Mouse (Mus musculus) CD4-positive, CD25-positive, alpha-beta regulatory T cell, adult 2 months (primary cell): ENCODE data around the gene Slc4a3.

Source experiments
- DNase-seq: peaks from one replicate; pipeline ENCODE4 v3.0.0-alpha.2; 2012; ENCODE audit warnings: low read depth, low spot score

The Slc4a3 gene

DNA sequence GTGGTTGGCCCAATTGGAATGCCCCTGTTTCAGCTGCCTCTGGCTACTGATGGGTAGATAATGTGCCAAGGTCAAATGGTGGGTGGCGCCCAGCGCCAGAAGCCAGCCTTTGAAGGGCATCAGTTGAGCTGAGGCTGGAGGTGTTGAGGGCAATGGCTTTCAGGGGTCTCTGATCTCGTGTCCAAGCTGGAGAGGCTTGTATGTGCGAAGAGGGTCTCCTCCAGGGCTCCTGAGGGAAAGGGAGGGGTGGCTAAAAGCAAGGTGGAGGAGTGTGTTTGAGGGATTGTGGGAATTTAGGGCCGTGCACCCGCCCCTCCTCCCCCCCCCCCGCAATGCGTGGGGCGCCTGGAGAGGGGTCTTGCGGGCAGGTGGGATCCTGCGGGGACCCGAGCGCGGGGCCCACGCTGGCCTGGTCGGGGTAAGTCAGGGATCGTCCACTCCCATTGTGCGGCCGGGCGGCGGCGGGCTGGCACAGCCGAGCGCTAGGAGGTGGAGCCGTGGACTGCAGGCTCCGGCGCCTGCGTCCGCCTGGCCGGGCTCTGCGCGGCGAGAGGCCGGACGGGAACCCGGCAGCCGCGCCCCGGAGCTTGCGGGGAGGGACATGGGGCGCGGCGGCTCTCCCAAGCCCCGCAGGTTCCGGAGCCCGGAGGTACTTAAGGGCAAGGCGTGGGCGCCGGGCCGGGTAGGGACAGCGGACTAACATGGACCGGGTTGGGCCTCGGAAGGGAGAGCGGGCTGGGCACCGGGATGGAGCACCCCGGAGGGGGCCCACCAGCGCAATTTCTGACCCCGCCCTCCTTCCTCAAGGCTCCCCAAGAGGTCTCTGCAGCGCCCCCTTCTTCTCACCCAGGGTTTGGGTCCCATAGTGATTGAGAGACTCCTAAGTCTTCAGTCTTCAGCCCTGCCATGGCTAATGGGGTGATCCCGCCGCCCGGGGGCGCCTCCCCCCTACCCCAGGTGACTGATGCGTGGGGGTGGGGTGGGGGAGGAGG, at the start of gene Slc4a3:
TSS of gene Slc4a3 (plus strand) at position 302 of the 992 bp plus-strand sequence.
- DNase-seq, result no peak

DNA sequence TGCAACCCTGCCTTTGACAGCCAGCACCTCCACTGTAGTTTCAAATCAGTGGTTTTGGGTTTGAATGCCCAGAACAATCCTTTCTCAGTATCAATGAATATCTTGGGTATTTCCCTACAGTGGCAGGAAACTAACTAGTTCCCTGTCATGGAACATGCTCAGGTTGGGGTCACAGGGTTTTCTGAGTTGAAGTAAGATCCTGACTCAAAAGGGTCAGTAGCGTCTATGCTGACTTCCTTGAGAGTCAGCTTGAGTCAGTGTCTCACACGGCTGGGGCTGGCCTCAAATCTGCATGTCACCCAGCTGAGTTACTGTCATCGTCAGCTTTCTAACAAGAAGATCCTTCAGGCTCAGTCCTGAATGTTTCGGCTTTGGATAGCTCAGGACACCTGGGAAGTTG, 47.2 kb upstream of the Slc4a3 start:
- DNase-seq, result no peak

DNA sequence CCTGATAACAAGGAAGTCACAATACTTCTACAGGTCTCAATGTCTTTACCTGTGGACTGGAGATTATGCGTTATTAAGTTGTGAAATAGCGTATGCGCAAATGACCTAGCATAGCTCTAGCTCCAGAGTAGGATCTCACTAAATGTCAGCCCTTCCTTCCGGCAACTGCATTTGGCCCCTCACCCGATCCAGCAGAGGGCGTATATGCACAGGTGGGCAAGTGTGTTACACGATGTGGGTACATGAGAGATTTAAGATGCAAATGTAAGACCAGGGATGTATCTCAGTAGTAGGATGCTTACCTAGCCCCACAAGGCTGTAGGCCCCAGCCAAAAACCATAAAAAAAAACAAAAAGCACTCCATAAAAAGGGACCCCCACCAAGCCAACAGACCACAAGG, 46.6 kb upstream of the Slc4a3 start:
- no peak for DNase-seq

DNA sequence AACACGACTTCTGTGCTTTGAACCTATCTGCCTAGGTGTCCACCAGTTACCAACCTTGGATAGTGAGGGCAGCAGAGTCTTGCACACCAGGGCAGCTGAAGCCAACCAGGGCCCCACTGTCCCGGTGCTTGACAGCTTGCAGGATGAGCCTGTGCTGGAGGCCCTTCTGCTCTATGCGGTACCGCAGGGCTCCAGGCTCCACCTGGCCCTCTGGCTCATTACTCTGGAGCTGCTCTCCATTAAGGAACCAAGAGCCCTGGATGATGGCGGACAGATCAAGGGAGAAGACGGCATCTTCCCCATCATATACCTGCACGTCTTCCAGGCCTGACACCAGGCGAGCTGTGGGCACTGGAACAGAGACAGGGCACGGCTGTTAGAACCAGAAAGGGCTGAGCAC, 44.2 kb upstream of the Slc4a3 start:
- no peak for DNase-seq

- no peak for DNase-seq
Measured at GRCm38 (mm10) chr1:75502945-75503650, 43.0 kb upstream of the Slc4a3 start.

DNA sequence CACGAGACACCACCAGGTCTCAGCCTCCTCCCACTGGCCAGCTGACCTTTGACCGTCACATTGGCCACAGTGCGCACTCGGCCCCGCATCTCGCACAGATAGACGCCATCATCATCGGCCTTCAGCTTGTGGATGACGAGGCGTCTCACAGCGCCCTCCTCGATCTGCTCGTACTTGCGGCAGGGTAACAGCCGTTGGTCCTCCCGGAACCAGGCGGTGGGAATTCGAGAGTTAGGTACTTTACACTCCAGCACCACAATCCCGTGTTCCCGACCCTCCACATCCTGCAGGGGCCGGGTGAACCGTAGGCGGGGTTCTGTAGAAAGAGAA, 42.5 kb upstream of the Slc4a3 start:
- no peak for DNase-seq

DNA sequence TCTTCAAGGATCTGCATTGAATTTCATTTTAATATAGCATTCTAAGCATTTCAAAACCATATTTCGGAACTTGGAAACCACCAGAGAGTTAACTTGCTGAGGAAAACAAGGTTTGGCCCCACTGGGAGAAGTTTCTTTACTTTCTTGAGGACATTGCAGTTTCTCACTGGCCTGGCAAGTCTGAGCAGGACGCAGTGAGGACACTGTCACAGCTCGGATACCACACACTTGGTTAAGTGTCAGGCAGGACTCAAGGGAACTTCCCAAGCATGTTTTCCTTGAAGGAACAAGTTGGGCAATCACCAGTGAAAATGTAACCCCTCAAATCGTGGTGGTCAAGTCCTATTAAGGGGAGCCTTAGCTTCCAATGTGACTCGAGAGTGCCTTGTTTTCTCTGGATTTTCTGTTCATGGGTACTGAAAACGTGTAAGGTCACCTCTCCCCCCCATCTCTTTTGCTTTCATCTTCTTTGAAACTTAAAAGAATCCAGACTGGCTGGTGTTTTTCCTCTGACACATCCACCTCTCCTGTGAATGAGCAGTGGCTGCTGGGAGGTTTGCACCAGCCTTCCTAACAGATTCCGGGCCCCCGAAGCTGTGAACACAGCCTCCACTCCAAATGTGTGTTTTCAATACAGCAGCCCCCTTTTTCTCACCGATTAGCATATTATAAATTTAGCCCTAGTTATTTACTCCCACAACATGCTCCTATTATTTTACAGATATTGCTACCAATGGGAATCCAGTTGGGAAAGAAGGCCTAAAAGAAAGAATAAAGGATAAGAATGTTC, 41.6 kb upstream of the Slc4a3 start:
- no peak for DNase-seq

DNA sequence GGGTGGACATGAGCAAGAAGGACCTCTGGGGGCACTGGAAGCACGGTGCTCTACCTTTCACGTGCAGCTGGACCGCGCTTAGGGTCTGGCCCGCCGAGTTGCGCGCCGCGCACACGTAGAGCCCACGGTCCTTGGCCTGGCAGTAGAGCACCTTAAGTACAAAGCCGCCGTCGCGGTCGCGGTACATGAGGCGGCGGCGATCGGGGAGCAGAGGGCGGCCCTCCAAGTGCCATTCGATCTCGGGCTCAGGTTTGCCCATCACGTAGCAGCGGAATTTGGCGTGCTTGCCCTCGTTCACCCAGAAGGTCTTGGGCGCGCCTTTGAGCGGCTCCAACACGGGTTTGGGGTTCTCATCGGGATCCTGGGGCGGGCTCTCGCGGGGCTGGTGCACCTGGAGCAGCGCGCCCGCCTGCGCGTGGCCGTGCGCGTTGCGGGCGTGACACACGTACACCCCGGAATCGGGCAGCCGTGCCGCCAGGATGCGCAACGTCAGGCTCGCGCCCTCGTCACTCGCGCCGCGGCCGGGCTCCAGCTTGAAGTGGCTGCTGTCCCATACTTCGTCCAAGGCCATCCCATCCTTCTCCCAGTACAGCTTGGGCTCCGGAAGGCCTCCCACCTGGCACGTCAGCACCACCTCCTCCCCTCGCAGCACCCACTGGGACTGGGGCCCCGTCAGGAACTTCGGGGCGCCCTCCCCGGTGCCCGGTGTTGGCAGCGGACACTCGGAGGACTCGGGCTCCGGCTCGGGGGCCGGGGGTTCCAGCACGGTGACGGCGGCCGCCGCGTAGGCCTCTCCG, 40.7 kb upstream of the Slc4a3 start:
- DNase-seq, result no peak

DNA sequence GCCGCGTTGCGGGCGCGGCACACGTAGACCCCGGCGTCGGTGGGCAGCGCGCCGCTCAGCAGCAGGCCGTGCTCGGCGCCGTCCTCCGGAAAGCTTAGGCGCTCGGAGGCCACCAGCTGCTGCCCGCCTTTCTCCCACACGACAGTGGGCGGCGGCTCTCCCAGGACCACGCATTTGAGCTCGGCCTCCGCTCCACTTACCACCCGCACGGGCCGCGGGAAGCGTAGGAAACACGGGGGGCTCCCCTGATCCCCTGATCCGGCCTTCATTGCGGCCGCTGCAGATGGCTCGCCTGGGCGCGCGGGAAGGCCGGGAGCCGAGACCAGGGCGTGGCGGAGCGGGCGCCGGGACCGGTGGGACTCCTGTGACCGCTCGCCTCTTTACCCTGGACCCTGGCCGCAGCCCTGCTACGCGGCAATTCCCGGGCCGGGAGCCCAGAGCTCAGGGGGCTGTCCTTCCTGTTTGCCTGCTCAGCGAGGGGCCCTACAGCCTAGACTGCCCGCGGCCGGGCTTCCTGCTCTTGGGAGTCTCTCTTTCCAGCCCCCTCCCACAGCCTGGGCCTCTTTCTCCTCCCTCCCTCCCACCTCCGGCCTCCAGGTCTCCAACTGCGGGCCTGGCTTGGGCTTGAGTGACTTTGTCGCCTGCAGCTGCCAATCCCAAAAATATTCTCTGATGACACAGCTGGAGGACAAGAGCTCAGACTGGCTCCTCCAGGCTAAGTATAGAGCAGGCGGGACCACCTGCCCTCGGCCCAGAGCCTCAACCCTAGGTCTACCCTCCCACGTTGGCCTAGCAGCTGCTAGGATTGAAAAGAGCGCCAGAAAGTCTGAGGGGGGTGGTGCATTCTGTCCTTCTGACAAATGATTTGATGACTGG, 39.9 kb upstream of the Slc4a3 start, which contains the start of gene Obsl1:
TSS of gene Obsl1 (minus strand) at position 497 of the 876 bp plus-strand sequence.
- DNase-seq, result no peak

- DNase-seq, result no peak
Measured at GRCm38 (mm10) chr1:75507006-75507405, 39.1 kb upstream of the Slc4a3 start, which contains the start of gene Inha. Gene Inha (plus strand): TSS chr1:75507077.

GRCm38 (mm10) chr1:75509586-75509985, 36.5 kb upstream of the Slc4a3 start:
- no peak for DNase-seq

DNA sequence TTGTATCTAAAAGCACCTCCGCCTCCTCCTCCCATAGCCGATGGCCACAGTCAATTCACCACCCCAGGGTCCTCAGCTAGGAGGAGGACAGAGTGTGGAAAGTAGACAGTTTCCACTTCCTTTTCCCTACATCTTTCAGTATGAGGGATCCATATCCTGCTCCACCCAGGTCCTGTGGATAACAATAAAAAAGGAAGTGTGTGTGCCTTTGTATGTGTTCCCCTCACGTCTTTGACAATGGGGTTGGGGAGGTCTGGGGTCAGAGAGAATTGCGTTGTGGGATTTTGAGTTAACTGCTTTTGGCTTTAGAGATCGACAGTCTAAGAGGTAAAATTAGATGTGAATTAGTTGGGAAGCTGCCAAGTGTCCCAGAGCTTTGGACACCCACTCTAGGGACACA, 35.9 kb upstream of the Slc4a3 start:
- no peak for DNase-seq

- DNase-seq, result no peak
Measured at GRCm38 (mm10) chr1:75511437-75512210, 34.4 kb upstream of the Slc4a3 start.

DNA sequence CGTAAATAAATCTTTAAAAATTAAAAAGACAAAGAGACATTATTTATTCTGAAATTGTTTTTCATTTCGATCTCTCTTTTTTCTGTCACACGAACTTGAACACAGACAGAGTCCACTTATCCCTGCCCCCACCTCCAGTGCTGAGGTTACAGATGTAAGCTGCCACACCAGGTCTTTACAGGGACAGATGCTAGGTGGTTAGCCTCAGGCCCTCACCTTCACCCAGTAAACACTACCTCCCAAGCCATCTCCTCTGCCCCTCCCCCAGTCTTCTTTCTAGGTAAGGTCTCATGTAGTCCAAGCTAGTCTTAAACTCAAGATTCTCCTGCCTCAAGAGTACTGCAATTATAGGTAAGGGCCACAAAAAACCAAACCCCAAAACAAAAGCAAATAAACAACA, 33.5 kb upstream of the Slc4a3 start:
- DNase-seq, result no peak

GRCm38 (mm10) chr1:75516703-75517380, 29.2 kb upstream of the Slc4a3 start:
- no peak for DNase-seq

DNA sequence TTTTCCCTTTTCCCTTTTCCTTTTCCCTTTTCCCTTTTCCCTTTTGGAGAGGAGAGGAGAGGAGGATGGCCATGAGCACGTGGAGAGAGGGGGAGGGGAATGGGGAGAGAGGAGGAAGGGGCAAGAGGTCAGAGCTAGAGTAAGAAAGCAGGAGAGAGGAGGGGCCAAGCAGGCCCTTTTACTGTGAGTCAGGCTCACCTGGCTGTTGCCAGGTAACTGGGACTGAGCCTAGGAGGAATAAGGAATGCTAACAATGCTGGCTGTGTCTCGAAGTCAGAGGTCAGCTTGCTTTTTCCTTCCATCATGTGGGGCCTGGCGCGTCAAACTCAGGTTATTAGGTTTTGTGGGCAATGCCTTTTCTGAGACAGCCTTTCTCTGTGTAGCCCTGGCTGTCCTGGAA, 28.1 kb upstream of the Slc4a3 start:
- DNase-seq, result no peak

DNA sequence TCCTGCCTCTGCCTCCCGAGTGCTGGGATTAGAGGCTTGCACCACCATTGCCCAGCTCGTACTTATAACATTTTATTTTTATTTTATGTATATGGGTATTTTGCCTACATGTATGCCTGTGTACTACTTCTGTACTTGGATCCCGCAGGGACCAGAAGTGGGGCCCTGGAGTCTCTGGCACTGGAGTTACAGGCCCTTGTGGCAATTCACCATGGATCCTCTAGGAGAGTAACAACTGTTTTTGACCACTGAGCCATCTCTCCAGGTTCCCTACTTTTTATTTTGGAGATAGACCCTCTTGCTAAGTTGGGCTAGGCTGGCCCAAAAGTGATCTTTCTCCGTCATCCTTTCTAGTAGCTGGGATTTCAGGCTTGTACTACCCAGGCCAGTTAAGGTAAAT, 27.6 kb upstream of the Slc4a3 start:
- DNase-seq, result no peak

GRCm38 (mm10) chr1:75519576-75519975, 26.5 kb upstream of the Slc4a3 start:
- no peak for DNase-seq
